Mouse (Mus musculus) B cell, adult 62 days (primary cell): ENCODE data around the gene Olfr1189. TPM values are rescaled to one million over a fixed set of nuclear protein-coding genes. Genes with fewer than 3 reads are reported as not detected.

Experiments used
- total RNA-seq: library from RNA; stranded (reverse); gene quantifications from 4 replicates; pipeline ENCODE4 v1.2.4, GENCODE M21; 2023

Gene Olfr1189
- not detected in 4 replicates for total RNA-seq

GRCm38 (mm10) chr2:88586154-88586553, at the start of gene Olfr1189:
Olfr1189 (plus strand) TSS chr2:88586454.

GRCm38 (mm10) chr2:88556635-88557034, 29.6 kb upstream of the Olfr1189 start, which contains the start of gene Olfr1188:
Olfr1188 (plus strand) TSS chr2:88556935.

GRCm38 (mm10) chr2:88640242-88640641, 54.0 kb downstream of the Olfr1189 start, which contains the start of gene Olfr1191-ps1:
Olfr1191-ps1 (plus strand) TSS chr2:88640542.

Other genes with a start within 250 kb of the Olfr1189 start
- gene Olfr1176, start 249.7 kb upstream of the Olfr1189 start, total RNA-seq, result not detected in 4 replicates
- not detected in 4 replicates for gene Olfr1177-ps, start 240.0 kb upstream of the Olfr1189 start, total RNA-seq
- not detected in 4 replicates for gene Olfr1178, start 199.4 kb upstream of the Olfr1189 start, total RNA-seq
- not detected in 4 replicates for gene Olfr1179, start 180.0 kb upstream of the Olfr1189 start, total RNA-seq
- gene Olfr1180, start 167.3 kb upstream of the Olfr1189 start, total RNA-seq, result not detected in 4 replicates
- not detected in 4 replicates for gene Olfr1181, start 160.3 kb upstream of the Olfr1189 start, total RNA-seq
- not detected in 4 replicates for gene Gm13757, start 137.3 kb upstream of the Olfr1189 start, total RNA-seq
- not detected in 4 replicates for gene Olfr1183, start 131.6 kb upstream of the Olfr1189 start, total RNA-seq
- gene Olfr1184, start 102.9 kb upstream of the Olfr1189 start, total RNA-seq, result not detected in 4 replicates
- gene Olfr1185-ps1, start 93.1 kb upstream of the Olfr1189 start, total RNA-seq, result not detected in 4 replicates
- not detected in 4 replicates for gene Olfr1186, start 67.9 kb upstream of the Olfr1189 start, total RNA-seq
- gene Olfr1188, start 29.5 kb upstream of the Olfr1189 start, total RNA-seq, result not detected in 4 replicates
- gene Olfr1191-ps1, start 54.1 kb downstream of the Olfr1189 start, total RNA-seq, result 0.09 to 0.20 TPM in 2 of 4 replicates, not detected in the others
- not detected in 4 replicates for gene Olfr1192-ps1, start 62.1 kb downstream of the Olfr1189 start, total RNA-seq
- not detected in 4 replicates for gene Olfr1193, start 89.2 kb downstream of the Olfr1189 start, total RNA-seq
- gene Olfr1195, start 102.7 kb downstream of the Olfr1189 start, total RNA-seq, result not detected in 4 replicates
- gene Olfr1196, start 118.1 kb downstream of the Olfr1189 start, total RNA-seq, result not detected in 4 replicates
- gene Olfr1197, start 145.9 kb downstream of the Olfr1189 start, total RNA-seq, result not detected in 4 replicates
- gene Olfr1198, start 164.9 kb downstream of the Olfr1189 start, total RNA-seq, result not detected in 4 replicates
- not detected in 4 replicates for gene Olfr1199, start 174.0 kb downstream of the Olfr1189 start, total RNA-seq
- not detected in 4 replicates for gene Olfr1200, start 184.0 kb downstream of the Olfr1189 start, total RNA-seq
- gene Olfr1201, start 206.6 kb downstream of the Olfr1189 start, total RNA-seq, result not detected in 4 replicates
- not detected in 4 replicates for gene Olfr1202, start 228.0 kb downstream of the Olfr1189 start, total RNA-seq
- gene Olfr1205, start 243.3 kb downstream of the Olfr1189 start, total RNA-seq, result not detected in 4 replicates